Mouse (Mus musculus) olfactory bulb, adult 2 months (tissue): Measurements from ENCODE around the gene Ssxb8.
"Not testable (repeated sequence)": the region's sequence is repeated elsewhere in the genome, so short reads cannot be mapped to it uniquely, and the experiment has no call there.

Experiments
- CTCF ChIP-seq: fragments of 200-500 bp; IDR thresholded peaks from 2 replicates; pipeline ENCODE4 v1.5.1; 2012; ENCODE audit warnings: low read depth, mild to moderate bottlenecking, low read length, moderate library complexity; ENCODE audit not compliant: insufficient read depth
- POLR2A ChIP-seq: fragments of 200-500 bp; IDR thresholded peaks from 2 replicates; pipeline ENCODE4 v1.6.1; 2012; ENCODE audit warnings: mild to moderate bottlenecking, low read depth, low read length, moderate library complexity; ENCODE audit not compliant: insufficient read depth

GRCm38 (mm10) chrX:8690744-8691143 is at the start of gene Ssxb8:
- TF ChIP-seq CTCF, POLR2A: not testable (repeated sequence)
